Mouse (Mus musculus) forebrain, embryonic 12.5 days (tissue): Measurements from ENCODE around the gene Thbs4. TPM values are rescaled to one million over a fixed set of nuclear protein-coding genes. Genes with fewer than 3 reads are reported as not detected.

Experiments used
- ATAC-seq: fragments of 200-750 bp; cut with Nextera tagmentation; 2 replicates; pipeline ENCODE4 v1.8.0; 2017; ENCODE audit warnings: moderate TSS enrichment; ENCODE audit not compliant: low FRiP score
- H3K27ac ChIP-seq: fragments of 300-500 bp; sonication (generic); 2 replicates; pipeline ENCODE4 v1.5.1; 2016; ENCODE audit warnings: mild to moderate bottlenecking
- H3K27me3 ChIP-seq: fragments of 300-500 bp; sonication (generic); 2 replicates; pipeline ENCODE4 v1.6.1; 2016; ENCODE audit warnings: mild to moderate bottlenecking
- H3K36me3 ChIP-seq: fragments of 300-500 bp; sonication (generic); replicated peaks from 2 replicates; pipeline ENCODE4 v1.6.1; 2016; ENCODE audit warnings: mild to moderate bottlenecking
- H3K4me1 ChIP-seq: fragments of 300-500 bp; sonication (generic); 2 replicates; pipeline ENCODE4 v1.6.1; 2016
- H3K4me2 ChIP-seq: fragments of 300-500 bp; sonication (generic); 2 replicates; pipeline ENCODE4 v1.6.1; 2016; ENCODE audit warnings: mild to moderate bottlenecking, moderate library complexity
- H3K4me3 ChIP-seq: fragments of 300-500 bp; sonication (generic); replicated peaks from 2 replicates; pipeline ENCODE4 v1.5.1; 2016; ENCODE audit warnings: mild to moderate bottlenecking
- H3K9ac ChIP-seq: fragments of 300-500 bp; sonication (generic); 2 replicates; pipeline ENCODE4 v1.6.1; 2016; ENCODE audit warnings: mild to moderate bottlenecking
- H3K9me3 ChIP-seq: fragments of 300-500 bp; sonication (generic); 2 replicates; pipeline ENCODE4 v1.6.1; 2016
- WGBS: fragments of 180-500 bp; shearing (Covaris S2); methylation state at CpG from one replicate; pipeline ENCODE4 v1.1.7; 2016; 5-methylcytosine and 5-hydroxymethylcytosine counted together
- polyA plus RNA-seq: library from polyadenylated mRNA; unstranded; fragments of >200 nt; fragmentation: Nextera tagmentation; extraction: Ambion mirVana; gene quantifications from 2 replicates; pipeline ENCODE4 v1.2.1, GENCODE M21; 2016

Thbs4 gene
- polyA plus RNA-seq, 1 experiment from 2014 or later: 0.97 TPM

- Histone ChIP-seq H3K9me3 (no peaks in the 10 kb centered on the region), H3K4me1 (peaks cover 16% of the 10 kb centered on the region), H3K9ac (no peak overlapping the region), H3K36me3 (no peaks in the 10 kb centered on the region), H3K4me3 (no peak overlapping the region), H3K27ac (no peak overlapping the region), H3K4me2 (no peak overlapping the region), H3K27me3 (no peaks in the 10 kb centered on the region)
- 71% methylated on average over 7 of the region's 7 CpGs for WGBS
- ATAC-seq: no peak
Observed at GRCm38 (mm10) chr13:92755036-92755435, 39.6 kb downstream of the Thbs4 start.

DNA sequence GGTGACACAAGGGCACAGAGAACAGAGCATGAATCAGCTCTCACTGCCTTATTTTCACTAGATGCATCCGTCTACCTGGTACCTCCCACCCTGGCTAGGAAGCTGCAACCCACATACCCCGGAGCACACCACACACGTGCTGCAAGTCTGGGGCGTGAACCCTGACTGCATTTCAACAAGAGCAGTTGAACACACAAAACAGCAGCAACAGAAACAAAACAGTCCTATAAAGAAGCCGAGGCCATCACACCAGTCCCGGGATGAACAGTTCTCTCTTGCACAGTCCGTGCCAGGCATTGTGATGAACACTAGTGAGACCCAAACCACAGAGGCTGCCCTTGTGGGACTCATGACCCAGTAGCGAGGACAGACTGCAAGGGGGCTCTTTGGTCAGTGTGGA lies 40.9 kb downstream of the Thbs4 start:
- Histone ChIP-seq H3K4me1 (peaks cover 16% of the 10 kb centered on the region), H3K9me3 (no peaks in the 10 kb centered on the region), H3K4me2 (no peak overlapping the region), H3K4me3 (no peak overlapping the region), H3K27ac (no peak overlapping the region), H3K9ac (no peak overlapping the region), H3K36me3 (no peaks in the 10 kb centered on the region), H3K27me3 (no peaks in the 10 kb centered on the region)
- WGBS: 89% methylated on average over 8 of the region's 8 CpGs
- ATAC-seq: no peak

- Histone ChIP-seq H3K9me3 (no peaks in the 10 kb centered on the region), H3K4me3 (no peak overlapping the region), H3K4me2 (no peak overlapping the region; the same call in 1 of the 2 replicates), H3K36me3 (no peaks in the 10 kb centered on the region), H3K4me1 (peaks cover 16% of the 10 kb centered on the region), H3K27ac (peak overlapping the region; percentile 75), H3K9ac (no peak overlapping the region), H3K27me3 (no peaks in the 10 kb centered on the region)
- 52% methylated on average over 21 of the region's 21 CpGs for WGBS
- ATAC-seq: peak; percentile 83
Observed at GRCm38 (mm10) chr13:92751726-92752565, 42.7 kb downstream of the Thbs4 start.

GRCm38 (mm10) chr13:92750976-92751518 lies 43.6 kb downstream of the Thbs4 start:
- peak overlapping the region; percentile 31 for H3K4me2 ChIP-seq
- H3K27me3 ChIP-seq: no peaks in the 10 kb centered on the region
- no peak overlapping the region for H3K9ac ChIP-seq
- no peak overlapping the region for H3K4me3 ChIP-seq
- peaks cover 16% of the 10 kb centered on the region for H3K4me1 ChIP-seq
- 25% methylated on average over 7 of the region's 7 CpGs for WGBS
- H3K27ac ChIP-seq: 0 out of 2 replicates have a peak overlapping the region, but pooled peaks have one; percentile 25
- H3K9me3 ChIP-seq: no peaks in the 10 kb centered on the region
- ATAC-seq: peak; percentile 59
- H3K36me3 ChIP-seq: no peaks in the 10 kb centered on the region

GRCm38 (mm10) chr13:92743337-92743736 lies 51.3 kb downstream of the Thbs4 start:
- Histone ChIP-seq H3K4me3 (no peak overlapping the region), H3K4me2 (no peak overlapping the region), H3K27ac (no peak overlapping the region), H3K27me3 (no peaks in the 10 kb centered on the region), H3K36me3 (no peaks in the 10 kb centered on the region), H3K4me1 (no peaks in the 10 kb centered on the region; the same call in 1 of the 2 replicates), H3K9me3 (no peaks in the 10 kb centered on the region), H3K9ac (no peak overlapping the region)
- no peak for ATAC-seq
- WGBS: 85% methylated on average over 5 of the region's 5 CpGs

DNA sequence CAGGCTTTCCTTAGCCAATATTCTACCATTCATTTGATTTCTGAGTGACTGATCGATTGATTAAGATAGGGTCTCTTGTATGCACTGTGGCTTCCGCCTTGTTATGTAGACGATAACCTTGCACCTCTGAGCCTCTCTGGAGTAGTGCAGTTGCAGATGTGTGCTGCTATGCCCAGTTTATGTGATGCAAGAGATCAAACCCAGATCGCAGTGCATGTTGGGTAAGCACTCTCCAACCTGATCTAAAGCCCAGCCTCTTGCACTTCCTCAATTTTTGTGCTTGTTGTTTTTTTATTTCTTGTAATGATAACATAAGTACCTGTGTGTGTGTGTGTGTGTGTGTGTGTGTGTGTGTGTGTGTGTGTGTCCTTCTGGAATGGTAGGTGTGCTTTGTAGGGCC lies 51.7 kb downstream of the Thbs4 start:
- Histone ChIP-seq H3K4me1 (no peaks in the 10 kb centered on the region; the same call in 1 of the 2 replicates), H3K9ac (no peak overlapping the region), H3K4me3 (no peak overlapping the region), H3K27me3 (no peaks in the 10 kb centered on the region), H3K4me2 (no peak overlapping the region), H3K9me3 (no peaks in the 10 kb centered on the region), H3K27ac (no peak overlapping the region), H3K36me3 (no peaks in the 10 kb centered on the region)
- no peak for ATAC-seq
- WGBS: 92% methylated on average over 4 of the region's 4 CpGs

GRCm38 (mm10) chr13:92740671-92741270 lies 53.8 kb downstream of the Thbs4 start:
- peaks cover 11% of the 10 kb centered on the region; the same call in 1 of the 2 replicates for H3K4me1 ChIP-seq
- ATAC-seq: 0 out of 2 replicates have a peak, but pooled peaks have one; percentile 21

GRCm38 (mm10) chr13:92739858-92740257 lies 54.8 kb downstream of the Thbs4 start:
- no peaks in the 10 kb centered on the region for H3K27me3 ChIP-seq
- 92% methylated on average over 3 of the region's 3 CpGs for WGBS
- ATAC-seq: no peak
- H3K36me3 ChIP-seq: no peaks in the 10 kb centered on the region
- no peaks in the 10 kb centered on the region for H3K9me3 ChIP-seq
- H3K4me2 ChIP-seq: no peak overlapping the region
- H3K9ac ChIP-seq: no peak overlapping the region
- H3K4me1 ChIP-seq: peaks cover 14% of the 10 kb centered on the region
- no peak overlapping the region for H3K4me3 ChIP-seq
- no peak overlapping the region for H3K27ac ChIP-seq

More at GRCm38 (mm10) chr13:92740671-92741270, 53.8 kb downstream of the Thbs4 start:
- WGBS: 12% methylated on average over 2 of the region's 2 CpGs
- H3K4me2 ChIP-seq: no peak overlapping the region
- no peak overlapping the region for H3K27ac ChIP-seq
- H3K9ac ChIP-seq: no peak overlapping the region
- H3K27me3 ChIP-seq: no peaks in the 10 kb centered on the region
- H3K4me3 ChIP-seq: no peak overlapping the region
- H3K36me3 ChIP-seq: no peaks in the 10 kb centered on the region
- no peaks in the 10 kb centered on the region for H3K9me3 ChIP-seq

GRCm38 (mm10) chr13:92738821-92739220 lies 55.8 kb downstream of the Thbs4 start:
- H3K36me3 ChIP-seq: no peaks in the 10 kb centered on the region
- no peak for ATAC-seq
- no peak overlapping the region for H3K27ac ChIP-seq
- no peak overlapping the region for H3K4me2 ChIP-seq
- H3K9ac ChIP-seq: no peak overlapping the region
- no peak overlapping the region for H3K4me3 ChIP-seq
- H3K27me3 ChIP-seq: no peaks in the 10 kb centered on the region
- H3K4me1 ChIP-seq: peaks cover 14% of the 10 kb centered on the region
- 78% methylated on average over 3 of the region's 3 CpGs for WGBS
- no peaks in the 10 kb centered on the region for H3K9me3 ChIP-seq

DNA sequence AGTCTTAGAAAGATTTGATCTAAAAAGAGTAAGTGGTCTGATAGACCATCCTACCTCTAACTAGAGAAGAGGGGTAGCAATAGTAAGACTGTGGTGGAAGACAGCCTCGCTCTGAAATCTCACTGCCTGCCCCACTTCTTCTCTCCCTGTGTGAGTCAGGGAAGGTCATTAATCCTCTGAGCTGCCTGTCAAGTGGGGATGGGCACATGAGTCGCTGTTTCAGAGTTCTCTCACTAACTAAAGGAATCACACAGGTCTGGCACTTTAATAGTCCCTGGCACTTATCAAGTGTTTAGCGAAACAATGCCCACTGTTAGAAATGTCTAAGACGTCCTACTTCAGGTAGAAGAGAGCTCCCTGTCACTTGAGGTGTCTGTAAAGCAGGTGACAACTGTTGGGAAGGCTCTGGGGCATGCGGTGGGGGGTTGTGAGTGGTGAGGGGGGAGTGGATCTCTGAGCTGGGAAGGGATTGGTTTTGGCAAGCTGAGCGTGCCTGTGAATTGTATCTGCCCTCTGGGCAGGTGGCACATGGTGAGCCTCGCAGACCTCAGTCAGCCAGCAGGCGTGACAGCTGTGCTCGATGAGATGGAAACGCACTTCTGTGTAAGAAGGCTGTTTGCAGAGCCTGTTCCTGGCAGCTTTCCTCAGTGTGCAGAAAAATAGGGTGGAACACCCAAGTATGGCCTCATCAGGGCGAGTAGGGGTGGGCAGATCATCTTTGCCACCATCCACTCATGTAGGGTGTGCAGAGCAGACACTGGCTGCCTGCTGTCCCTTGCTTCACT lies 57.9 kb downstream of the Thbs4 start:
- Histone ChIP-seq H3K4me3 (no peak overlapping the region), H3K36me3 (no peaks in the 10 kb centered on the region), H3K9me3 (no peaks in the 10 kb centered on the region), H3K27ac (peak overlapping the region; percentile 63), H3K9ac (peak overlapping the region; percentile 21; the same call in 1 of the 2 replicates), H3K27me3 (peaks cover 4% of the 10 kb centered on the region; the same call in 1 of the 2 replicates), H3K4me2 (no peak overlapping the region), H3K4me1 (peaks cover 17% of the 10 kb centered on the region)
- peak; percentile 71; the same call in 1 of the 2 replicates for ATAC-seq
- 56% methylated on average over 11 of the region's 11 CpGs for WGBS

GRCm38 (mm10) chr13:92735693-92736092 lies 58.9 kb downstream of the Thbs4 start:
- no peaks in the 10 kb centered on the region for H3K36me3 ChIP-seq
- no peak overlapping the region for H3K27ac ChIP-seq
- 55% methylated on average over 1 of the region's 1 CpGs for WGBS
- H3K4me1 ChIP-seq: peaks cover 17% of the 10 kb centered on the region
- no peak overlapping the region for H3K4me2 ChIP-seq
- H3K4me3 ChIP-seq: no peak overlapping the region
- H3K27me3 ChIP-seq: peaks cover 4% of the 10 kb centered on the region; the same call in 1 of the 2 replicates
- no peak for ATAC-seq
- no peak overlapping the region for H3K9ac ChIP-seq
- no peaks in the 10 kb centered on the region for H3K9me3 ChIP-seq

- Histone ChIP-seq H3K4me1 (peaks cover 17% of the 10 kb centered on the region), H3K4me3 (no peak overlapping the region), H3K9ac (no peak overlapping the region), H3K36me3 (no peaks in the 10 kb centered on the region), H3K4me2 (no peak overlapping the region), H3K27ac (peak overlapping the region; percentile 42; the same call in 1 of the 2 replicates), H3K9me3 (no peaks in the 10 kb centered on the region), H3K27me3 (peaks cover 4% of the 10 kb centered on the region; the same call in 1 of the 2 replicates)
- ATAC-seq: no peak
- WGBS: 86% methylated on average over 11 of the region's 11 CpGs
Observed at GRCm38 (mm10) chr13:92733741-92734140, 60.9 kb downstream of the Thbs4 start.
